Mouse (Mus musculus) forebrain, embryonic 15.5 days (tissue): ENCODE measurements at regions not wholly inside any gene's neighbourhood (a gene's known extent, or its start where the extent isn't known, plus 50 kb on each side); places are given as distances from the start of the nearest gene placed in this dataset.

ENCODE experiments used
- ATAC-seq: fragments of 200-750 bp; cut with Nextera tagmentation; replicated peaks from 2 replicates; pipeline ENCODE4 v1.8.0; 2017; ENCODE audit warnings: mild to moderate bottlenecking, moderate TSS enrichment, moderate library complexity
- H3K27ac ChIP-seq: fragments of 300-500 bp; sonication (generic); replicated peaks from 2 replicates; pipeline ENCODE4 v1.5.1; 2015; ENCODE audit warnings: mild to moderate bottlenecking, inconsistent platforms
- H3K27me3 ChIP-seq: fragments of 300-500 bp; sonication (generic); 2 replicates; pipeline ENCODE4 v1.6.1; 2015; ENCODE audit warnings: inconsistent platforms
- H3K36me3 ChIP-seq: fragments of 300-500 bp; sonication (generic); 2 replicates; pipeline ENCODE4 v1.6.1; 2015; ENCODE audit warnings: mild to moderate bottlenecking, inconsistent platforms
- H3K4me1 ChIP-seq: fragments of 300-500 bp; sonication (generic); 2 replicates; pipeline ENCODE4 v1.6.1; 2015; ENCODE audit warnings: inconsistent platforms
- H3K4me2 ChIP-seq: fragments of 300-500 bp; sonication (generic); replicated peaks from 2 replicates; pipeline ENCODE4 v1.6.1; 2015; ENCODE audit warnings: mild to moderate bottlenecking, inconsistent platforms
- H3K4me3 ChIP-seq: fragments of 300-500 bp; sonication (generic); 2 replicates; pipeline ENCODE4 v1.5.1; 2015; ENCODE audit warnings: mild to moderate bottlenecking, inconsistent platforms
- H3K9ac ChIP-seq: fragments of 300-500 bp; sonication (generic); replicated peaks from 2 replicates; pipeline ENCODE4 v1.6.1; 2015; ENCODE audit warnings: mild to moderate bottlenecking, inconsistent platforms
- H3K9me3 ChIP-seq: fragments of 300-500 bp; sonication (generic); 2 replicates; pipeline ENCODE4 v1.6.1; 2016; ENCODE audit warnings: inconsistent platforms
- WGBS: fragments of 180-500 bp; shearing (Covaris S2); methylation state at CpG from one replicate; pipeline ENCODE4 v1.1.7; 2015; ENCODE audit warnings: mixed read lengths; 5-methylcytosine and 5-hydroxymethylcytosine counted together

DNA sequence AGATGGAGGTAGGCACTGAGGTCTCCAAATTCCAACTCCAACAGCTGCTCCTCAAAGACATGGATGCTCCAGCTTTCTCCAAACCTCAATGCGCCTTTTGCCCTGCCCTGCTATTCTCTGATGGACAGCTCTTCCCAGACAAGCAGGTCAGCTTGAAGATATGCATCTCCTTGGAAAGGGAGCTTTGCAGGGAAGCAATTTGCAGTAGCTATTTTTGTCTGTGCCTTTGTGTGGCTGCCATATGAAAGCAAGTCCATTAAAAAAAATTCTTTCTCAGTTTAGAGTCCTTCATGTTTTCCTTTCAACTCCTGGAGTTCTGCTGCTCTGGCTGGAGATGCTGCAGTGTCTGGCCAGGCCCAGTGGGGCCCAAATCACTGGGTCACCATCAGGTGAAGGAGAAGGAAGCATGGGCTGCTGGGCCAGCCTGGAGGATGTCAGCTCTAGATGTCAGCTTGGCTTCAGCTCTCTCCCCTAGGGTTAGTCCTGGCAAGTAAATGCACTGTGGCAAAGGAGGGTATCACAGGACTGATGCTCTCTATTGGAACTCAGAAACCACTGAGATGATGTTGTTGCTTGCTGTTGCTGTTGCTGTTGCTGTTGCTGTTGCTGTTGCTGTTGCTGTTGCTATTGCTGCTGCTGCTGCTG, 240.5 kb upstream of the Gm21798 start:
- Histone ChIP-seq H3K4me3 (no peak overlapping the region), H3K4me2 (no peak overlapping the region), H3K4me1 (no peaks in the 10 kb centered on the region), H3K36me3 (no peaks in the 10 kb centered on the region), H3K9ac (no peak overlapping the region), H3K27me3 (no peaks in the 10 kb centered on the region), H3K9me3 (no peaks in the 10 kb centered on the region), H3K27ac (no peak overlapping the region)
- ATAC-seq: no peak
- WGBS: 85% methylated on average over 1 of the region's 1 CpGs

DNA sequence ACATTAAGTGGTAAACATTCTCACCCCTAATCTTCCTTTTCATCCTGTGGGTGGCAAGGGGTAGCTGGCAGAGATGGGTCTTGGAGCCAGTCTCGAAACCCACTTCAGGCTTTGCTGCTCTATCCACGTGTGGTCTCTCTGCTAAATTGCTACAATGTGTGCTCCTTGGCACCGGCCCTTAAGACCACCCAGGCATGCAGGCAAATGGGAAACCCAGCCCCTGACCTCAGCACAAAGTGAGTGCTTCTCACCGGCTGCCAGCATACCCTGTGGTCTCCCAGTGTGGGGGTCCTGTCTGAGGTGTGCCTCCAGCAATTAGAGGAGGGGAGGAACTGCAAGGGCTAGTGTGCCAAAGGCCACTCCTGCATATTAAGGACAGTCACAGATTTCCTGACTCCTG, 238.5 kb upstream of the Gm21798 start:
- WGBS: 24% methylated on average over 4 of the region's 4 CpGs
- Histone ChIP-seq H3K9me3 (no peaks in the 10 kb centered on the region), H3K4me3 (no peak overlapping the region), H3K9ac (no peak overlapping the region), H3K36me3 (no peaks in the 10 kb centered on the region), H3K27me3 (no peaks in the 10 kb centered on the region), H3K27ac (no peak overlapping the region), H3K4me1 (no peaks in the 10 kb centered on the region), H3K4me2 (no peak overlapping the region)
- ATAC-seq: peak; percentile 38; the same call in 1 of the 2 replicates

DNA sequence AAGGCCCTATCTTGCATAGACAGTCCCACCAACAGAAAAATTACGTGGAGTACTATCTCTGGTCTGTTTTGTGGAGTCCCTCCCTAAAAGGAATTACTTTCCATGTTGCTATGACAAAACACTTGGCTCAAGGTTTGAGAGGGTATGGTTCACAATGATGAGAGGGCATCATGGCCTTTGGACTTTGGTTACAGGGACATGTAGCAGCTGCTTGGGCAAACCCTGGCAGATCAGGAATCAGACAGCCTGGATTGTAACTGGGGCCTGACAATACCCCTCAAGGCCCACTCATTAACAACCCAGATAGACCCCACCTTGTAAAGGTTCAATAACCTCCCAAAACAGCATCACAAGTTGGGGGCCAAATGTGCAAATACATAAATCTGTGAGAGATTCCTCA, 237.0 kb upstream of the Gm21798 start:
- Histone ChIP-seq H3K36me3 (no peaks in the 10 kb centered on the region), H3K9me3 (no peaks in the 10 kb centered on the region), H3K27me3 (no peaks in the 10 kb centered on the region), H3K27ac (no peak overlapping the region), H3K9ac (no peak overlapping the region), H3K4me1 (no peaks in the 10 kb centered on the region), H3K4me2 (no peak overlapping the region), H3K4me3 (no peak overlapping the region)
- 53% methylated on average over 1 of the region's 1 CpGs for WGBS
- no peak for ATAC-seq

DNA sequence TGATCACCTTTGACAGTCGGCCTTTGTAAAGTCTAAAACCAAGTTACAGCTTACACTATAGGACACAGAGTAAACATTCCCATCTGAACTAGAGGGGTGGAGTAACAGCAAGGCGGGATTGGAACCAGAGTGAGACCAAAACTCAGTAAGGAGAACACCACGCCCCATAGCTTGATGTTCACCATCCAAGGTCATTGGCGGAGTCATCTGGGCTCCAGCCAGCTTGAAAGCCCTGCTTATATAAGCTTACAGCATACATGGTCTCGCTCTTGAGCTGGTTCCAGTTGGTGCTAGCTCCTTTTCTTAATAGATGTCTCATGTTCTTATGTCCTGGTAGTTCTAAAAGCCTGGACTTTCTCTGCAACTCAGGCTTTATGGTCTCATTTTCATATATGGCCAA, 236.4 kb upstream of the Gm21798 start:
- WGBS: 92% methylated on average over 5 of the region's 5 CpGs
- H3K27me3 ChIP-seq: no peaks in the 10 kb centered on the region
- ATAC-seq: no peak

DNA sequence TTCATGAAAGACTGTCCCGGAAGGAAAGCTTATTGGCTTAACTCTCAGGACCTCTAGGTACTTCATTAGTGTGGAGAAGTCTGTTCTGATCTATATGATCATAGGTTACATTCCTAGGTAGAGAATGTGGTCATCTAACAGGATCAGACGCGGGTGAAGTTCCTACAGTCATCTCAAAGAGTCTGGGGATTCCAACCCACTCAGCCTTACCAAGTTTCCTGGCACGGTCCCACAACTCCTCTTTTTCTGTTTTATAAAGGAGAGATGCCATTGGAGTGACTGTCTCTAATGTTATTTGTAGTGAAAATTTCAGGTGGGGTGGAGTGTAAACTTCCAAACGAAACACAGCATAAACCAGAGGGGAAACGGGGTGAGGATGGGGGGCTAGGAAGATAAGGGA, 233.4 kb upstream of the Gm21798 start:
- ATAC-seq: no peak
- H3K4me2 ChIP-seq: no peak overlapping the region
- no peak overlapping the region for H3K4me3 ChIP-seq
- no peak overlapping the region for H3K27ac ChIP-seq
- H3K27me3 ChIP-seq: no peaks in the 10 kb centered on the region
- H3K9me3 ChIP-seq: no peaks in the 10 kb centered on the region
- WGBS: 92% methylated on average over 6 of the region's 6 CpGs
- no peaks in the 10 kb centered on the region for H3K4me1 ChIP-seq
- no peaks in the 10 kb centered on the region for H3K36me3 ChIP-seq
- no peak overlapping the region for H3K9ac ChIP-seq

More for the DNA sequence above, 236.4 kb upstream of the Gm21798 start:
- H3K4me2 ChIP-seq: no peak overlapping the region
- no peaks in the 10 kb centered on the region for H3K36me3 ChIP-seq
- H3K9ac ChIP-seq: no peak overlapping the region
- H3K9me3 ChIP-seq: no peaks in the 10 kb centered on the region
- H3K27ac ChIP-seq: no peak overlapping the region
- no peak overlapping the region for H3K4me3 ChIP-seq
- H3K4me1 ChIP-seq: no peaks in the 10 kb centered on the region

DNA sequence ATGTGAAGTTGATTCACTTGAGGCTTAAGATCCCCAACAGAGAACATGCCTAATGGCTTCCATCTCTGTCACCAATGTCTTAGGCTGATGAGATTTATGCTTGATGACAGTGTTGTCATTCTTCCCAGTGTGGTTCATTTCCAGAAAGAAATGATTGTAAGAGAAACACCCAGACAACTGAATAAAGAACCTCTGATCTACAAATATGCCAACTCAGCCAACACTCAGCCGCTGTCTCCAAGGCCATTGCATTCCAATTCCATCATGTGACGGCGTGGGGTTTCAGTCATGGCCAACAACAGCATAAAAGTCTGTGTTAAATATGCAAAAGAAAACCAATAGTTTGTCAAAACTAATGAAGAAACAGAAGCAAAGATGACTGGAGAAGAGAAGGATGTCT, 230.7 kb upstream of the Gm21798 start:
- Histone ChIP-seq H3K4me3 (no peak overlapping the region), H3K27me3 (no peaks in the 10 kb centered on the region), H3K36me3 (no peaks in the 10 kb centered on the region), H3K4me2 (no peak overlapping the region), H3K9me3 (no peaks in the 10 kb centered on the region), H3K27ac (no peak overlapping the region), H3K4me1 (0 out of 2 replicates have a peak, but pooled peaks cover 4% of the 10 kb centered on the region), H3K9ac (no peak overlapping the region)
- ATAC-seq: no peak
- 93% methylated on average over 3 of the region's 3 CpGs for WGBS

DNA sequence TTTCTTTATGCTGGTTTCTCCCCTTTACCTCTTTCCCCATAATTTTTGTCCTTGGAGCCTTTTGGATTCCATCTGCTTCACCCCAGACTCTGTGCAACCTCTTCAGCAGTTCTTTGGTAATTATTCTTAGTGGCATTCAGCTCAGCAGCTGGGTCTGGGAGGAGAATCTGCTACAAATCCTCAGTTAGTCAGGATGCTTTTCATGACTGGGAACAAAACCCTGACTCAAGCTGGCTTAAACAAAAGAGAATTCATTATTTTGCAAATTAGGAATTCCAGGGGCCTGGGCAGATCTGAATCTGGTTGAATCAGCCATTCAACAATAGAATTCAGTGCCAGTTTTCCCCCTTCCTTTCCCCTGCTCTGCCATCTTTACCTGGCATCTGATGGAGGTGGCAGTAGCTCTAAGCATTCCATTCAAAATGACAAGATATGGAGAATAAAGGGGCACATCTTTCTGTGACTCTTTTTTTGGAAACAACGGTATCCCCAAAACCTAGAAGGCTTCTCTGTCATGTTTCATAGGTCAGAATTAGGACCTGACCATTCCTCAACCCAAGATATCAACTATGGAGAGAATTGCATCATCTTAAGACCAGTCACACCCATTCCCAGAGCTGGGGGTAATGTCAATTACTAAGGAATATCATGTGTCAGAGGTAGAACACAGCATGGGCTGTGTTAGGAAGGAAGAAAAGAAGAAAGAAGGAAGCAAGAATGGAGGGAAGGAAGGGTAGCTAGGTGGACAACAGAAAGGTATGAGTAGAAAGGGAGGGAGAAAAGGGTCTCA, 227.2 kb upstream of the Gm21798 start:
- no peaks in the 10 kb centered on the region for H3K36me3 ChIP-seq
- 55% methylated on average over 1 of the region's 1 CpGs for WGBS

DNA sequence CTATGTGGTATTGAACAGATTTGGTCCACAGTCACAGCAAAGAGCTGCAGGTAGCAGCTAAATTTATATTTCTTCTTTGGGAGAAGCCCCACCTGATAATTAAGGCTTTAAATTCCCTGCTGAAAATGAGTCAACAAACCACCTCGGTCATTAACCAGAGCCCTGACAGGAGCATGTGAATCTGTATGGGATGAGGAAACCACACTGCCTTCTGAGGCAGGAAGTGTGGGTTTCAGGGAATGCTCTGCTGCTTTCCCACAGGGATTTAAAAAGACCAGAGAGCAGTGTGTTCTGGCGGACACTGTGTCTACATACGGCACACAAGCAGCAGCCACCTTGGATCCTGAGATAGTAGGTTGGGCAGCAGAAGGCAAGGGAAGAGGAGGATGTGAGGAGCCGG, 204.0 kb upstream of the Gm21798 start:
- no peak overlapping the region for H3K4me2 ChIP-seq
- H3K9ac ChIP-seq: no peak overlapping the region
- H3K4me3 ChIP-seq: no peak overlapping the region
- H3K27ac ChIP-seq: no peak overlapping the region
- no peaks in the 10 kb centered on the region for H3K9me3 ChIP-seq
- no peaks in the 10 kb centered on the region for H3K27me3 ChIP-seq
- no peaks in the 10 kb centered on the region for H3K4me1 ChIP-seq
- WGBS: 65% methylated on average over 4 of the region's 4 CpGs
- ATAC-seq: no peak
- no peaks in the 10 kb centered on the region for H3K36me3 ChIP-seq

More for the DNA sequence above, 227.2 kb upstream of the Gm21798 start:
- Histone ChIP-seq H3K9me3 (no peaks in the 10 kb centered on the region), H3K4me2 (no peak overlapping the region), H3K9ac (no peak overlapping the region), H3K4me3 (no peak overlapping the region), H3K27me3 (no peaks in the 10 kb centered on the region), H3K4me1 (0 out of 2 replicates have a peak, but pooled peaks cover 4% of the 10 kb centered on the region), H3K27ac (0 out of 2 replicates have a peak overlapping the region, but pooled peaks have one; percentile 41)
- peak; percentile 32; the same call in 1 of the 2 replicates for ATAC-seq

DNA sequence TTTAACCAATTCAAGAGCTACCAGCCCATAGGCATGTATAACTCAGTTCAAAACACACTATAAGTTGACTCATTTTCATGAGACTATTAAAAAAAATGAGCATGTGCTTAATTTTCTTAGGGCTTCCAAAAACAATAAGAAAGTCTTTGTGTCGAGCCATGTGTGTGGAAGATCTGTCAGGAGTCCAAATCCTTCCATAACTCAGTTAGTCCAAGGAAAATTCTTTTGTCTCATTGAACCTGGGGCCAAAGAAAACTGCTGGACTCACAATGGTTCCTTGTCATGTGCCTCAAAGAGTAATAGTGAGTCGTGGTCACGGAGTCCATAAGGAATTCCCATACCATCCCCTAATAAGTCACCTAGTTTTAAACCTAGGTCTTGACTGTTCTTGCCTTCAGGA, 199.0 kb upstream of the Gm21798 start:
- H3K4me2 ChIP-seq: no peak overlapping the region
- H3K27me3 ChIP-seq: no peaks in the 10 kb centered on the region
- no peak overlapping the region for H3K4me3 ChIP-seq
- H3K27ac ChIP-seq: no peak overlapping the region
- 75% methylated on average over 3 of the region's 3 CpGs for WGBS
- H3K36me3 ChIP-seq: no peaks in the 10 kb centered on the region
- H3K9me3 ChIP-seq: no peaks in the 10 kb centered on the region
- no peaks in the 10 kb centered on the region for H3K4me1 ChIP-seq
- H3K9ac ChIP-seq: no peak overlapping the region
- ATAC-seq: no peak

DNA sequence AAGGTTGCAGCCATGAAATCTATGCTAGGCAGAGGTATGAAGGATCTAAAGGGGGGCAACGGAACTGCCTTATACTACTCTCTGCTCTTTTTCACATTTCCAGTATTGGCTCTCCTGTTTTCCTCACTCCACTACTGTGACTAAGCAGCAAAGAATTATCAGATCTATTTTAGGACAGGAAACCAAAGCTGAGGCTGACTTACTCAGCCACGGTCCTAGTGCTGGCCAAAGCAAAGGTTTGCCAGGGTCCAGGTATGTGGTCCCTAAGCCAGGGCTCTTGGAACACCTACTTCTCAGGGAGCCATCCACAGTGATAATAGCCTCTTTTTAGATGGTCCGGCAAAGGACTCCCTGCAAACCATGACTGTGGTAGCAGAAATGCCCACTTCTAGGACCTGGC, 195.6 kb upstream of the Gm21798 start:
- H3K4me2 ChIP-seq: no peak overlapping the region
- no peaks in the 10 kb centered on the region for H3K9me3 ChIP-seq
- no peak overlapping the region for H3K27ac ChIP-seq
- H3K36me3 ChIP-seq: no peaks in the 10 kb centered on the region
- no peaks in the 10 kb centered on the region for H3K4me1 ChIP-seq
- no peak overlapping the region for H3K9ac ChIP-seq
- WGBS: 96% methylated on average over 3 of the region's 3 CpGs
- no peak overlapping the region for H3K4me3 ChIP-seq
- ATAC-seq: no peak
- no peaks in the 10 kb centered on the region for H3K27me3 ChIP-seq

DNA sequence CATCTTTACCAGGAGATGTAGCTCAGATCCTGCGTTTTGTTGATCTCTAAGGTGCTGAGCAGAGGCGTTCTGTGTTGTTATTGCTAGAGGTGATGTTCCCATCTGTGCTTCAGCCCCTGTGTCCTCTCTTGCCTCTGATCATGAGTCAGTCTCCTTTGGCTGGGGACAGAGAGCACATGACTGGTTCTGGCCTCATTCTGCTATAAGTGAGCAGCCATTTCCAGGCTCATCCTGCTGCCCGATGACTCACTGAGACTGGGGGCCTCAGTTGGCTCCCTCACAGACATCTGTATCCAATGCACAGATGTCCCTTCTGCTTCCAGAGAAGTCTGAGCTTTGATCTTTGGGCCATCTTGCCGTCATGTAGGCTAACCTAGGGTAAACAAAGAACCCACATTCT, 194.9 kb upstream of the Gm21798 start:
- no peak for ATAC-seq
- no peak overlapping the region for H3K4me3 ChIP-seq
- no peaks in the 10 kb centered on the region for H3K36me3 ChIP-seq
- no peaks in the 10 kb centered on the region for H3K4me1 ChIP-seq
- no peak overlapping the region for H3K27ac ChIP-seq
- H3K27me3 ChIP-seq: no peaks in the 10 kb centered on the region
- no peak overlapping the region for H3K4me2 ChIP-seq
- 85% methylated on average over 4 of the region's 4 CpGs for WGBS
- no peak overlapping the region for H3K9ac ChIP-seq
- H3K9me3 ChIP-seq: no peaks in the 10 kb centered on the region

DNA sequence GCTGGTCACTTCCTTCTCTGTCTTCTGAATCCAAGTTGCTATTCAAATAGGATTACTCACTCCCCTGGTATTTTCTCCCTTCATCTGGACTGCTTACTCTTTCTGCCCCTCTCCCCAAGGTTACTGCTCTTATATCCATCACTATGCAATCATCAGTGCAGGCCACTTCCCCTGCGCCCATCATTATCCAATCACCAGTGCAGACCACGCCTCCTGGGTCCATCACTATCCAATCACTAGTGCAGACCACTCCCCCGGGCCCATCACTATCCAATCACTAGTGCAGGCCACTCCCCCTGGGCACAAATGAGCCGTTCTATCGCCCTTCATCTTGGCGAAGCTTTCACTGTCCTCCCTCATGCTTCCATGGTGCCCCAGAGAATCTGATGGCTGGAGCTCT, 191.1 kb upstream of the Gm21798 start:
- no peak overlapping the region for H3K27ac ChIP-seq
- H3K4me3 ChIP-seq: no peak overlapping the region
- no peaks in the 10 kb centered on the region for H3K36me3 ChIP-seq
- no peak overlapping the region for H3K9ac ChIP-seq
- H3K4me2 ChIP-seq: no peak overlapping the region
- no peaks in the 10 kb centered on the region for H3K4me1 ChIP-seq
- 85% methylated on average over 6 of the region's 6 CpGs for WGBS
- 0 out of 2 replicates have a peak, but pooled peaks have one; percentile 58 for ATAC-seq
- H3K9me3 ChIP-seq: no peaks in the 10 kb centered on the region
- no peaks in the 10 kb centered on the region for H3K27me3 ChIP-seq
